Mouse (Mus musculus): ENCODE data around the gene Adgrg3.
A peak's percentile ranks its signal among the peaks of the same experiment; 100 is the strongest.

The Adgrg3 gene

GRCm38 (mm10) chr8:95028391-95028790, 10.9 kb downstream of the Adgrg3 start:
- peak; percentile 32 for DNase-seq

DNA sequence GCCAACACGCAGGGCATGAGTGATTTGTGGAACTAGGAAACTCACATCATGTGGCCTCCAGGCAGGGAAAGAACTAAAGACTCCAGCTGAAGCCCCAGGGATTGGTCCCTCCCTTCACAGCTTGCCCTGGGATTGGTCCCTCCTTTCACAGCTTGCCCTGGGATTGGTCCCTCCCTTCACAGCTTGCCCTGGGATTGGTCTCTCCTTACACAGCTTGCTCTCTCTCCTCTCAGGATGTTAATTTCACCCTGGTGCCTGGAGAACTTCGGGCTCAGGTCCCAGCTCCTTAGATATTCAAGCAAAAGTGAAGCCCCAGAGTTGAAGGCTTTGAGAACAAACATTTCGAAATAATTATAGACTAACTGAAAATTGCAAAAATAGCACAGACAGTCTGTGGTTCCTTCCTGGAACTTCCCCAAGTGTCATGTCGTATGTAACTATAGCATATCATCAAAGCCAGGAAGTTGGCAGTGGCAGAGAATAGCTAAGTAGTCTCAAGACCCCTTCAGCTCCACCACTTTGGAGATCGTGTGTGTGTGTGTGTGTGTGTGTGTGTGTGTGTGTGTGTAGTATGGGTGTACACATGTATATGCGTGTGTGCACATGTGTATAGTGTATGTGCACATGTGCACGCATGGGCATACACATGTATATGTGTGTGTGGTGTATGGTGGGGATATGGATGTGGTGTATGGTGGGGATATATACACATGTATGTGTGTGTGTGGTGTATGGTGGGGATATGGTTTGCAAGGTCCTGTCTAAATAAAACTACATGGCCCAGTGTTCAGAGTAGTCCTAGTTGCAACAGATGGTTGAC, 19.8 kb downstream of the Adgrg3 start:
- DNase-seq: peak; percentile 19

GRCm38 (mm10) chr8:95041883-95042784, 24.6 kb downstream of the Adgrg3 start:
- no peak for DNase-seq

DNA sequence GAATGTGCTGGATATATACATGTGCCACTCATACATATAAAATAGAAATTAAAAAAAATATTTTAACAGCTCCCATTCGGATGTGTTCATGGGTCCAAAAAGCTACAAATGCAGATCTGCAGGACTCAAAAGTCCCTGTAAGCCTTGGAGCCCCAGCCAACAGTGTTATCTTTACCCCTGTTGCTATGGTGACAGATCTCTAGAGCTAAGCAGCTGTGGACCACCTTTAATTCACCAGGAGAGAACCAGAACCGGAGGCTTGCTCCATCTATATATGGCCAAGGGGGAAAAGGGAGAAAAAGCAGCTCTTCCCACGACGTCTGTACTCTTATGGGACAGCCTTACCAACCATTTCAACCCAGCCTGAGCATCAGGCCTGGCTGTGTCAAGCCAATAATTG, 27.3 kb downstream of the Adgrg3 start:
- DNase-seq: no peak

GRCm38 (mm10) chr8:95046982-95047381, 29.5 kb downstream of the Adgrg3 start:
- DNase-seq: no peak

GRCm38 (mm10) chr8:95047884-95048680, 30.6 kb downstream of the Adgrg3 start:
- DNase-seq: no peak

DNA sequence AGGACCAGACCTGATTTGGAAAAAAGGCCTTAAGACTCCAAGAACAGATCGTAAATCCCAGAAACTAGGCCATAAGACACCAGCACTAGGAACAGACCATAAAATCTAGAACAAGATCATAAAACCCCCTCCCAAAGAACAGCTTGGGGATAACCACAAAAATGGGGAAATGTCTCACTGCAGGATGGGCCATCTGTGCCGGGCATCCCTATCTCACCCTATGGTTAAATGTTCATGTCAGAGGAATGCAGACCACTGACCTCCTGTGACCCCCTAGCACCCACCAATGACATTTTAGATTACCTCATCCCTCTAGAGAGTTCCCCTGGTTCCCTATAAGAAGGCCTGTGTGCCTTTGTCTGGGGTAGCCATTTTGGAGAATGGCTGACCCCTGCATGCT, 32.1 kb downstream of the Adgrg3 start:
- no peak for DNase-seq

DNA sequence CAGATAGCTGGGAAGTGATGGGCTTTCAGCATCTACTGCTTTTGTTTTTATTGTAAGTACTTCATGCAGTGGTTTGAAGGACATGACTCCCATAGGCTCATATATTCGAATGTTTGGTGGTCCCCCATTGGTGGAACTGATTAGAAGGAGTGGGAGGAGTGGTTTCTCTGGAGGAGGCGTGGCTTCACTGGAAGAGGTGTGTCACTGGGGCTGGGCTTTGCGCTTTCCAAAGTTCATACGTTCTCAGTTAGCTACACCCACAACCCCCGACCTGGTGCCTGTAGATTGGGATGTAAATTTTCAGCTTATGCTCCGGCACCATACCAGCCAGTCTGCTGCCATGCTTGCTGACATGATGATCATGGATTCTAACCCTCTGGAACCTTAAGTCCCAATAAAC, 36.9 kb downstream of the Adgrg3 start:
- no peak for DNase-seq

DNA sequence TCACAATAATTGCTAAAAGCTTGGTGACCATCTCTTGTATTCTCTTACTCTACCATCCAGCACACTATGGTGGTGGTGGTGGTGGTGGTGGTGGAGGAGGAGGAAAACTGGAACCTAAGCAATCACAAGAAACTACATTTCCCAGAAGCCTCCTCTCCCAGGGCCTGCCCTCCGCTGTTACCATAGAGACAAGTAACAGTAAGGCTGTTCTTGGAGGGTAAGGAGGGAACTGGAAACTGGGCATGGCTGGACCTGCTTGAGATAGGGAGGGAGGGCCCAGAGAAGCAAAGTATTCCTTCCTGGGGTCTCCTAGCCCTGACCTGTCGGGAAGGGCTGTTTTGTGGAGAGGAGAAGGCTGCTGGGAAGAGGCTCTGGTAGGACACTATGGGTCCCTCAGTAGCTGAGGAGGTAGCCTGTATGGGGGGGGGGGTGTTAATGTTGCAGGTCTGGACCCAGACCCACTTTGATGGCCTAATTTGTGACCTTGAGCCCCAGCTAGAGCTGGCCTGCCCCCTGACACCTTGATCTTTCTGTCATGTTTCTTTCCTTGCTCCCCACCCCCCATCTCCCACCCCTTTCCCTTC, 37.5 kb downstream of the Adgrg3 start, which contains the start of gene Drc7:
Drc7 (plus strand) TSS at position 177 of the 584 bp plus-strand sequence.
- DNase-seq: no peak

GRCm38 (mm10) chr8:95056414-95056813, 38.9 kb downstream of the Adgrg3 start:
- DNase-seq: peak; percentile 15

GRCm38 (mm10) chr8:95058661-95059060, 41.2 kb downstream of the Adgrg3 start:
- DNase-seq: peak; percentile 10

GRCm38 (mm10) chr8:95059812-95060533, 42.5 kb downstream of the Adgrg3 start:
- no peak for DNase-seq

- DNase-seq: no peak
These were observed 47.0 kb downstream of the Adgrg3 start for GRCm38 (mm10) chr8:95064531-95064930.

GRCm38 (mm10) chr8:95067582-95067981, 50.1 kb downstream of the Adgrg3 start:
- peak; percentile 82 for DNase-seq

DNA sequence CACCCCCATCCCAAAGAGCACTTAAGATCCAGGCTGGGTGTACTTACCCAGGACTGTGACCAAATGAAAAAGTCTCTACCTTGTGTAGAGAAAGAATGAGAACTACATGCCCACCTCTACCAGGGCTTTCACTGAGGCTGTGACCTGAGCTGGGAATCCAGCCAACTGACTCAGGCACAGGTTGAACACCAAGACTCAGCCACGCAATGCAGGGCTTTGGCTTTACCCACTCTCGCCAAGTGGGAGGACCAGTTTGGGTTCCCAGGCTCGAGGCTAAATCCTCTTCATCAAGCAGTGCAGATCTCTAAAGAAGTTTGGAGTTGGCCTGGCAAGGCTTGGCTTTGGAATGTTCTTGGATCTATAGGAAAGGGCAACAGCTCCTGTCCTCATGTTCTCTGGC, 58.0 kb downstream of the Adgrg3 start:
- DNase-seq: no peak

DNA sequence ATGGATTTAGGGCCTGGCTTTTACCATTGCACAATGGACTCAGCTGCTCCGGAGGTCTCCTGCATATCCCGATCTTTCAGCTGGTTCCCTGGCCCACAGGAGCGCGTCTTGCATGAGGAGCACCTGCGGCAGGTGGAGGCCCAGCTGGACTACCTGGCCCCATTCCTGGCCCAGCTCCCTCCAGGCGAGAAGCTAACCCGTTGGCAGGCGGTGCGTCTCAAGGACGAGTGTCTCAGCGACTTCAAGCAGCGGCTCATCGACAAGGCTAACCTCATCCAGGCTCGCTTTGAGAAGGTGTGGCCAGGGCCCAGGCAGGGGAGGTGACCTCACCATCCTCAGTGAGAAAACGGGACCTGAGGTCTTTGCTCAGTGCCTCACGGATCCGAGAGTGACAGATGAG, 58.7 kb downstream of the Adgrg3 start:
- no peak for DNase-seq

- no peak for DNase-seq
These were observed 60.6 kb downstream of the Adgrg3 start for GRCm38 (mm10) chr8:95078055-95078454.

DNA sequence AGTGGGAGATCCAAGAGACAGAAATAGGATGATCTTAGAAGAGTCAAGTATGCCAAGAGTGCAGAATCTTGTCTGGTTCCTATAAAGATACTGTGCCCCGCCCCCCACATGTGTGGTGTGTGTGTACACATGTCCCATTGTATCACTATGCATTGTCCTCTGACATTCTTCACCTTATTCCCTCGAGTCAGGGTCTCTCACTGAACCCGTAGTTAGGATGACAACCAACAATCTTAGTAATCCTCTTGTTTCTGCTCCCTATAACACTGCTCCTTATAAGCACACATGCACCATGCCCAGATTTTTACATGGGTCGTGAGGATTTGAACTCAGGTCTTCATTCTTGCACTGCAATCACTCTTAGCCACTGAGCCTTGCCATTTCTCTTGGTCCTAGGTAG, 61.8 kb downstream of the Adgrg3 start:
- DNase-seq: no peak

GRCm38 (mm10) chr8:95080381-95081341, 63.2 kb downstream of the Adgrg3 start, which contains the start of gene Katnb1:
Katnb1 (plus strand) TSS chr8:95081186.
- DNase-seq: peak; percentile 98

GRCm38 (mm10) chr8:95081650-95082049, 64.2 kb downstream of the Adgrg3 start:
- no peak for DNase-seq

GRCm38 (mm10) chr8:95084261-95084660, 66.8 kb downstream of the Adgrg3 start:
- no peak for DNase-seq
